Mouse (Mus musculus) forebrain, embryonic 11.5 days (tissue): ENCODE results near the gene Foxp1. TPM values are rescaled to one million over a fixed set of nuclear protein-coding genes. Genes with fewer than 3 reads are reported as not detected.

Source experiments
- ATAC-seq: fragments of 200-750 bp; cut with Nextera tagmentation; replicated peaks from 2 replicates; pipeline ENCODE4 v1.8.0; 2017; ENCODE audit warnings: moderate TSS enrichment; ENCODE audit not compliant: low FRiP score
- DNase-seq: peaks from one replicate; pipeline ENCODE4 v3.0.0-alpha.2; 2017; ENCODE audit warnings: low spot score
- H3K27ac ChIP-seq: fragments of 300-500 bp; sonication (generic); 2 replicates; pipeline ENCODE4 v1.5.1; 2014; ENCODE audit warnings: low read depth, low read length
- H3K27me3 ChIP-seq: fragments of 300-500 bp; sonication (generic); 2 replicates; pipeline ENCODE4 v1.6.1; 2014; ENCODE audit warnings: mild to moderate bottlenecking, low read length, mixed read lengths; ENCODE audit not compliant: control insufficient read depth, insufficient read depth
- H3K36me3 ChIP-seq: fragments of 300-500 bp; sonication (generic); 2 replicates; pipeline ENCODE4 v1.6.1; 2014; ENCODE audit warnings: mild to moderate bottlenecking, low read length, moderate library complexity, mixed read lengths; ENCODE audit not compliant: control insufficient read depth, insufficient read depth
- H3K4me1 ChIP-seq: fragments of 300-500 bp; sonication (generic); replicated peaks from 2 replicates; pipeline ENCODE4 v1.6.1; 2014; ENCODE audit warnings: low read length, mixed read lengths; ENCODE audit not compliant: control insufficient read depth, insufficient read depth
- H3K4me2 ChIP-seq: fragments of 300-500 bp; sonication (generic); 2 replicates; pipeline ENCODE4 v1.6.1; 2014; ENCODE audit warnings: low read depth, mild to moderate bottlenecking, low read length, moderate library complexity, mixed read lengths; ENCODE audit not compliant: severe bottlenecking
- H3K4me3 ChIP-seq: fragments of 300-500 bp; sonication (generic); 2 replicates; pipeline ENCODE4 v1.5.1; 2014; ENCODE audit warnings: low read depth, low read length
- H3K9ac ChIP-seq: fragments of 300-500 bp; sonication (generic); 2 replicates; pipeline ENCODE4 v1.6.1; 2014; ENCODE audit warnings: low read length
- H3K9me3 ChIP-seq: fragments of 300-500 bp; sonication (generic); 2 replicates; pipeline ENCODE4 v1.6.1; 2016; ENCODE audit warnings: low read length, mixed read lengths; ENCODE audit not compliant: control insufficient read depth
- WGBS: fragments of 180-500 bp; shearing (Covaris S2); extraction: QIAGEN DNeasy Blood & Tissue Kit; methylation state at CpG from one replicate; pipeline ENCODE4 v1.1.7; 2014; 5-methylcytosine and 5-hydroxymethylcytosine counted together
- polyA plus RNA-seq: library from polyadenylated mRNA; unstranded; fragments of >200 nt; fragmentation: Nextera tagmentation; extraction: Ambion mirVana; gene quantifications from 2 replicates; pipeline ENCODE4 v1.2.1, GENCODE M21; 2014

The Foxp1 gene
- polyA plus RNA-seq, 1 experiment from 2014 or later, result 91.5 TPM

- DNase-seq (no peak), ATAC-seq (no peak)
- Histone ChIP-seq H3K36me3 (no peaks in the 10 kb centered on the region), H3K9me3 (no peaks in the 10 kb centered on the region), H3K4me3 (no peak overlapping the region), H3K4me2 (no peak overlapping the region), H3K9ac (no peak overlapping the region), H3K27me3 (peaks cover 2% of the 10 kb centered on the region; the same call in 1 of the 2 replicates), H3K27ac (no peak overlapping the region), H3K4me1 (peaks cover 40% of the 10 kb centered on the region)
- WGBS, result 49% methylated on average over 2 of the region's 2 CpGs
Measured at GRCm38 (mm10) chr6:99263886-99264185, 258.7 kb downstream of the Foxp1 start.

GRCm38 (mm10) chr6:99263061-99263885, 259.2 kb downstream of the Foxp1 start:
- Histone ChIP-seq H3K4me3 (no peak overlapping the region), H3K4me2 (no peak overlapping the region), H3K4me1 (peaks cover 34% of the 10 kb centered on the region), H3K9ac (no peak overlapping the region), H3K36me3 (no peaks in the 10 kb centered on the region), H3K27ac (no peak overlapping the region), H3K27me3 (peaks cover 2% of the 10 kb centered on the region; the same call in 1 of the 2 replicates), H3K9me3 (no peaks in the 10 kb centered on the region)
- 17% methylated on average over 12 of the region's 12 CpGs for WGBS
- DNase-seq (no peak), ATAC-seq (no peak)

GRCm38 (mm10) chr6:99261737-99262130, 260.8 kb downstream of the Foxp1 start:
- H3K9ac ChIP-seq, result no peak overlapping the region
- H3K4me1 ChIP-seq, result peaks cover 32% of the 10 kb centered on the region
- 59% methylated on average over 4 of the region's 4 CpGs for WGBS
- no peak for DNase-seq
- H3K27ac ChIP-seq, result no peak overlapping the region
- H3K36me3 ChIP-seq, result no peaks in the 10 kb centered on the region
- ATAC-seq, result no peak
- H3K9me3 ChIP-seq, result no peaks in the 10 kb centered on the region
- H3K27me3 ChIP-seq, result peaks cover 2% of the 10 kb centered on the region; the same call in 1 of the 2 replicates
- no peak overlapping the region for H3K4me3 ChIP-seq
- no peak overlapping the region for H3K4me2 ChIP-seq

DNA sequence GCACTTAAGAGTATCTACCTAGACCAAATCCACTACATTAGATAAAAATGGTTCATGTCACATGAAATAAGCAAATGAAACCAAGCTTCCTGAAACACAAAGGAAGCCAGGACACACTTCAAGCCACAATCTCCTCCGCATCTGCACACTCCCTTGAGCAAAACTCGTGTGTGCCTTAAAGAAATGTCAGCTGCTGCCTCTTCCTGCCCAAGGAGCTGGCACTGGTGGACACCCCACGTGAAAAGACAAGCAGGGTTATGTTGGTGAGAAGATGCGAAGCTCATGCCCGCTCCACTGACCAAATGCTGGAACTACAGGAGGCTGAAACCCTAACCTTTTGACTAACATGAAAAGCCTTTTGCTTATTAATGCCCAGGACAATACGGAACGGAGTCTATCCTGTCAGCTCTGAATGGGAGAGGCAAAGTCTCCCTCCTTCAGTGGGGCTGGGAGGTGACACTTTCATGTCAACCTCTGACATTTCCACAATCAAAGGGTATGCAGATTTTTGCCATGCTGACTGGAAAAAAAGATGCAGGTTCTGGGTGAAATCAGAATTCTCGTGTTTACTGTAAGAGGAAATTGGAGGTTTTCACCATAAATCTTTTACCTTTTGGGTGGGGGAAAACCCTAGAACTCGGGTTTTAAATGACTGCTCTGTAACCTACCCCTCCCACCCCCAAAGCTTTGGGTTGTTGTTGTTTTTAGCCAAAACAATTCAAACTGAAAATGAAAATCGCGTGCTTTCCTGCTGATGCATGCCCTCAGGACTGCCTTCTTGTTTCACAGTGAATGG, 261.4 kb downstream of the Foxp1 start:
- WGBS, result 45% methylated on average over 11 of the region's 11 CpGs
- no peaks in the 10 kb centered on the region for H3K36me3 ChIP-seq
- H3K4me2 ChIP-seq, result no peak overlapping the region
- H3K27me3 ChIP-seq, result peaks cover 2% of the 10 kb centered on the region; the same call in 1 of the 2 replicates
- H3K4me3 ChIP-seq, result no peak overlapping the region
- no peak overlapping the region for H3K27ac ChIP-seq
- peaks cover 27% of the 10 kb centered on the region for H3K4me1 ChIP-seq
- no peak overlapping the region for H3K9ac ChIP-seq
- DNase-seq, result no peak
- H3K9me3 ChIP-seq, result no peaks in the 10 kb centered on the region
- no peak for ATAC-seq

DNA sequence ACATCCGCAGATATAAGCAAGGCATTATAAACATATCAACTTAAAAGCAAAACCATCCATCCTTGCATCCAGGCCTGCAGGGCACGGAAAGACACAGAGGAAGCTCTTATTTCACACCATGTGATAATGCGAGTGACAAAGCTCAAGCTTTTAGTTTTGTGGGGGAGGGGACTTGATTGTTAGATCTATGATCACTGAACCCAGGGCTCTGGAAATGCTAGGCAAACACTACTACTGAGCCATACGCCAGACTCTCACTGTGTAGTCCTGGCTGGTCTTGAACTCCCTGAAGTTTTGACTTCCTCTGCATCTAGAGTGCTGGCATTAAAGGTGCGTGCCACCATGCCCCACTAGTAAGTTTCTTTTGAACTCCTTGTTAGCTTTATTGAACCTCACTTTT, 264.2 kb downstream of the Foxp1 start:
- Histone ChIP-seq H3K9me3 (no peaks in the 10 kb centered on the region), H3K4me1 (peaks cover 6% of the 10 kb centered on the region), H3K27me3 (no peaks in the 10 kb centered on the region), H3K36me3 (no peaks in the 10 kb centered on the region), H3K27ac (no peak overlapping the region), H3K9ac (no peak overlapping the region), H3K4me3 (no peak overlapping the region), H3K4me2 (no peak overlapping the region)
- 77% methylated on average over 5 of the region's 5 CpGs for WGBS
- ATAC-seq, result no peak
- no peak for DNase-seq

DNA sequence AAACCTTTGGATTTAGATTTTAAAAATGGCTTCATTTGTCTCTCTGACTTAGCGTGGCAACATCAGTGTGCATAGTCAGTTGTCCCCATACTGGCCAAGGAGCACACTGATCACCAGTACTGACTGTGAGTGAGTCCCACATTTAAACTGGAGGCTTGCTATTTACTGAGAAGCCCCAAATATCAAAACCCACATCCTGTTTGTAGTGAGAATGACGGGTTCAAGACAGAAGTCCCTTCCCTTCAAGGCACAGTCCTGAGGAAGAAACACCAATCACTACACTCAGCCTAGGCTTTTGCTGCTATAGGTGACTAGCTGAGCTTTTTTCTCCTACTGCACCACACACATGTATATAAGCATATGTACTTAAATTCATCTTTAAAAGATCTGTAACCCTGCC, 264.8 kb downstream of the Foxp1 start:
- 88% methylated on average over 2 of the region's 2 CpGs for WGBS
- H3K27me3 ChIP-seq, result no peaks in the 10 kb centered on the region
- ATAC-seq, result no peak

GRCm38 (mm10) chr6:99253331-99253730, 269.2 kb downstream of the Foxp1 start:
- no peak overlapping the region for H3K9ac ChIP-seq
- H3K4me2 ChIP-seq, result no peak overlapping the region
- ATAC-seq, result no peak
- WGBS, result 93% methylated on average over 8 of the region's 8 CpGs
- no peak overlapping the region for H3K27ac ChIP-seq
- H3K4me3 ChIP-seq, result no peak overlapping the region
- H3K36me3 ChIP-seq, result no peaks in the 10 kb centered on the region
- no peaks in the 10 kb centered on the region for H3K9me3 ChIP-seq
- no peaks in the 10 kb centered on the region for H3K27me3 ChIP-seq
- no peaks in the 10 kb centered on the region for H3K4me1 ChIP-seq
- no peak for DNase-seq

More for the DNA sequence above, 264.8 kb downstream of the Foxp1 start:
- no peak overlapping the region for H3K27ac ChIP-seq
- DNase-seq, result no peak
- no peak overlapping the region for H3K4me2 ChIP-seq
- no peak overlapping the region for H3K4me3 ChIP-seq
- H3K36me3 ChIP-seq, result no peaks in the 10 kb centered on the region
- no peak overlapping the region for H3K9ac ChIP-seq
- H3K9me3 ChIP-seq, result no peaks in the 10 kb centered on the region
- peaks cover 6% of the 10 kb centered on the region for H3K4me1 ChIP-seq

DNA sequence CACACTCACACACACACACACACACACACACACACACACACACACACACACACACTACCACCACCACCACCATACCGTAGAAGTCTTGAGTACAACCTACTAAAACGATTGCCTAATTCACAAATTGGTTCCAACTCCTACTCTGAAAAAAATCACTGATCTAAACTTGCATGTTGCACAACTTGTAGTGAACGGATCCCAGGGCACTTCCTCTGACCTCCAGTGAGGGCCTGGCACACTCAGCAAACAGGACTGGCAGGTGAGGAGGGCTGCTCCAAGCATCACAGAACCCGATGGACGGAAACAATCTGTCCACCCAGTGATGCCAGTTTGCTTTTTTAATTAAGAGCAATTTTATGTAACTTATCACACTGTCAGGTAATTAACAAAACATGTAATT, 269.7 kb downstream of the Foxp1 start:
- no peak for ATAC-seq
- Histone ChIP-seq H3K9ac (no peak overlapping the region), H3K36me3 (no peaks in the 10 kb centered on the region), H3K4me2 (no peak overlapping the region), H3K4me3 (no peak overlapping the region), H3K27me3 (no peaks in the 10 kb centered on the region), H3K9me3 (no peaks in the 10 kb centered on the region), H3K27ac (no peak overlapping the region), H3K4me1 (no peaks in the 10 kb centered on the region)
- WGBS, result 87% methylated on average over 5 of the region's 5 CpGs
- no peak for DNase-seq
